Mouse (Mus musculus) MEL-GATA-1-ER (cell line): Measurements from ENCODE around the gene Ube2l3.
"Not testable (repeated sequence)": the region's sequence is repeated elsewhere in the genome, so short reads cannot be mapped to it uniquely, and the experiment has no call there.

ENCODE experiments used
- DNase-seq: peaks from one replicate; pipeline ENCODE4 v3.0.0-alpha.2; 2012; ENCODE audit warnings: low read depth; ENCODE audit errors: extremely low read depth

Ube2l3 gene

DNA sequence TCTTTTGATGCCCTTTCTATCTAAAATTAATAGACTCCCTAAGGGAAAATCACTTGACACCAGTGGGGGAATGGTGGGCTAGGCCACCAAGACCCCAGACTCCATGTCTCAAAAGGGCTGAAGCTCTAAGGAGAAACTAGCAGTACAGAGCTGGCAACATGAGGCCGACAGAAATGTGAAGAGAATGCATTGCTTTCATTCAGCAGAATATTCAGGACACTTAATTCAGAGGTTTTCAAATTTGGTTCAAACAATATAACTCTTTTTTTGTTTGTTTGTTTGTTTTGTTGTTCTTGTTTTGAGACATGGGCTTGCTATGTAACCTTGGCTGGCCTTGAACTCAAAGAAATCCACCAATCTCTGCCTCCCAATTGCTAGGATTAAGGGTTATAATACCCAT is at the start of gene Ube2l3:
Gene Ube2l3, minus strand, starts transcription at position 101 of the 400 bp plus-strand sequence.
- DNase-seq: no peak

DNA sequence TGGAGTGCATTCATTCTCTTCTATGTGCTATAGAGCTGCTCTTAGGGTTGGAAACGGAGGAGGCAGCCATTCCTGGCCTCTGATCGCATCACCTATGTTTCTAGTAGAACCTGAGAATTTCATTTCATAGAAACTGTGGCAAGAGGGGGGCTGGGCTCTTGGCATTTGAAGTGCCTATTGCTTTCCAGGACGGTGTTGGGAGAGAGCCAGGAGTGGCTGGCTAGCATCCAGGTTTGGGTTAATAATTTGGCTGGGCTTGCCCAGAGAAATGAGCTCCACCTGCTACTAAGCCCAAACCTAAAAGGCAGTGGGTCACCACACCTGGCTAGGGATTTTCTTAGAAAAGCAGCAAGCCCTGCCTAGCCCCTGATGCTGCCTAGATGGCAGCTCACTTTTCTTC is 49.1 kb upstream of the Ube2l3 start:
- DNase-seq: no peak

DNA sequence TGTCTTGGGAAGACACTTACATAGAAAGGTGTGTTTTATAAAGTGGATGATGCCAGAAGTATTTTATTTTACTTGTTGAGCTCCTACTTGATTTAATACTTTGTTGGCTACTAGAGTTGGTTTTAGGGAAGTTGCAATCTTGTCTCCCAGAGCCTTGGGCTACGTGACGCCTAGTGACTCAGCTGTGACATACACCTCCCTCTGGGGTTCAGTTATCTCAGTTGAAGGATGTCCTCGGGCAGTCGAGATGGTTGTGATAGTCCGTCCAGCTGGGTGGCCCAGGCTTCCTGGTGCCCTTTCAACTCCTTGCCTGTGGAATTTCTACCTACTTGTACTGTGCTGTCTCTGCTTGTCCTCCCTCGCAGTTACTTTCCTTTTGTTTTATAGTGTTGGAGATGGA is 46.7 kb upstream of the Ube2l3 start:
- peak; percentile 82 for DNase-seq

DNA sequence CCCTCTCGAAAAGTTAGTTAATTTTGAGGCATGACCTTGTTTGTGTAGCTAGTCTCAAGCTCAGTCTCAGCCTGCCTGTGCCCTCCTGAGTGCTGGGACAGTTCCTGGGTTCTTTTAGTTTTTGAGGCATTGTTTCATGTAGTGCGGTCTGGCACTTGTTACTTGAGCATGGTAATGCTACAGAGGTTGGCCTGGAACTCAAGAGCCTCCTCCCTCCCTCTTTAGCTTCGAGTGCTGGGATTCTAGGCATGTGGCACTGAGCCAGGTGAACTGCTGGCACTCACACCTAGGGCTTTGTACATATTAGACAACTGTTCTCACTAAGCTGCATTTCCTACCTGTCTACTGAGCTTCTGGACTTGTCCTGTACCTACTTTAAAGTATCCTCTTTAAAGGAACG is 45.3 kb upstream of the Ube2l3 start:
- no peak for DNase-seq

DNA sequence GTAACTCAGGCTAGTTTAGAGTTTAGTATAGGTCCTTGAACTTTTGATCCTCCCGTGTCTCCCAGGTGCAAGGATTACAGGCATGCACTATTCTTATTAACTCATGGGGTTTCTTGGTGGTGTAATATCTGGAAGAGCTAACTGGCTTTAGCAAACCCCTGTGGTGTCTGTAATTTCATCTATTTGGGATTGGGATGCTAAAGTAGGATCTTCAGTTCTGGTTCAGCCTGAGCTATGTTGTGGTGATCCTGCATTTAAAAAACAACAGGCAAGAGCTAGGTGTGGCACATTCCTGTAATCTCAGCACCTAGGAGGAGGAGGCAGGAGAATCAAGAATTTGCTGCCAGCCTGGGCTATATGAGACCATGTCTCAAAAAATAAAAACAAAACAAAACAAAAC is 42.5 kb upstream of the Ube2l3 start:
- DNase-seq: no peak

DNA sequence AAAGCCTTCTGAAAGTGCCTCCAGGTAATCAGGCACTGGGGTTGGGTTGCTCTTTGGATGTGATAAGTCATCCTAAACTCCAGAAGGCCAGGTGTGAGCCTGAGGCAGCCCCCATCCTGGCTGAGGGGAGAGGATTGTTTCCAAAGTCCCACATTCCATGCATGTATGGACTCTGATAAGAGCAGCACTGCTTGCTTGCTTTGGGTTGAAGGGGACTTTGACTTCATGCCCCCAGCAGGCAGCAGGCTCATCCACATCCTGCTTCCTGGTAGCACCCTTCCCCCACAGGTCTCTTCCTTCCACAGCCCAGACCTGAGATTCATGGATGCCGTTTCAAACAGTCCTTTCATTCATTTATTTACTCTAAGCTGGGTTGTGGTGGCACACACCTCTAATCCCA is 41.3 kb upstream of the Ube2l3 start:
- no peak for DNase-seq

DNA sequence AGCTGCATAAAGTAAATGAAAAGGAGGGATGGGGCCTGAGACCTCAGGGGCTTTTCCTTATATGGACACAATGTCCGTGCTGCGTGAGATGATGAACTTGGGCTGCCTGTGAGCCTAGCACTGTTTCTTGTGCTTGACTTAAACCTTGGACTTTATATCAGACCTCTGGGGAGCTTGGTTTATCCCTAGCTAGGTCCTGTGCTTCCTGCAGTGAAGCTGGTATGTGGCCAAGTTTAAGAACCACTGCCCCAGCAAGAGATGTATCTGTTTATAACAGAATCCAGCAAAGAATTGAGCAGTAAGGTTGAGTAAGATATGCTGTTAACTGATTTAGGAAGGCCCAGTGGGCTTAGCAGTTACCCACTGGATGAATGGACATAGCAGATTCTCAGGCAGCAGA is 37.0 kb upstream of the Ube2l3 start:
- DNase-seq: no peak

DNA sequence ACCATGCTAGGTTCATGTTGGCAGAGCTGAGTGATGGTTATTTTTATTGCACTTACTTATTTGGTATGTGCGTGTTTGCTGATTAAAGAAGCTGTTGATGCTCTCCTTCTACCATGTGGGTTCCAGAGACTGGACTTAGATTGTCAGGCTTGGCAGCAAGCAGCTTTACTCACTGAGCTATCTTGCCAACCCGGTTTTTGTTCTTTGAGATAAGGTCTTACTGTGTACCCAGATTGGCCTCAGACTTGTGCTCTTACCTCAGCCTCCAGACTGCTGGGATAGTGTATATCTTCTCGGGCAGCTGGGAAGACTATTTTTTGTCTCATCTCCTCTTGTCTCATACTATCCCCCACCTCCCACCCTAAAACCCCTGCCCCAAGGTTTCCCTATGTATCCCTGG is 35.2 kb upstream of the Ube2l3 start:
- DNase-seq: peak; percentile 67

DNA sequence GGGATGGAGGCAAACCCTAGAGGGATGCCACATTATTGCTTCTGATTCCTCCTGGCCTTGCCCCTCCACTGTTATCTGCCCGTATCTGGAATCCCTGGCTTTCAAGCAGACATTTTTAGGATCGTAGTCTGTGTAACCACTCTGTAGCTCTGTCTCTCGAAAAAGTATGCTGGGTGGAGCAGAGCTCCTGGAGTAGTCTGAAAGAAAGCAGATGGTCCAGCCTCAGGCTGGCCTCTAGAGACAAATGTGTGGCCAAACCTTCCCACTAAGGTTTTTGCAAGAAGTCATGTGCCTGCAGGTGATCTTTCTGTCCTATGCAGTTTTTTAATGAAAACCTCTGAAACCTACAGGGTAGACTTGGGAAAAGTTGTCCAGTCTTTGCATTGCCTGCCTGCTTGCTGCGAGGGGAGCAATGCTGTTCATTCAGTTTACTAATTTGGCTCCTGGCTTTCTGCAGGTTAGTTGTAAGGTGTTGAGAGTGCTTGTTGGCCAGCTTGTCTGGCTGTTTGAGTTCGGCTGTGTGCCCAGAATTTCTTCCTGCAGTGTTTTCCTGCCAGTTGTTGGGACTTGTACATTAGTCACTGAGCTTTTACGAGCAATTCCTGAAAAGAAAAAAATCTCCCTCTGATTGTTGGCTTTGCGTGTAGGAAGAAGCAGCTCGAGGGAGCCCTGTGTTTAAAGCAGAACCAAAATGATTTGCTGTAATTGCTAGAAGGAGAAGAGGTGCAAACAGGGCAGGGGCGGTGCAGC is 32.6 kb upstream of the Ube2l3 start:
- DNase-seq: no peak

DNA sequence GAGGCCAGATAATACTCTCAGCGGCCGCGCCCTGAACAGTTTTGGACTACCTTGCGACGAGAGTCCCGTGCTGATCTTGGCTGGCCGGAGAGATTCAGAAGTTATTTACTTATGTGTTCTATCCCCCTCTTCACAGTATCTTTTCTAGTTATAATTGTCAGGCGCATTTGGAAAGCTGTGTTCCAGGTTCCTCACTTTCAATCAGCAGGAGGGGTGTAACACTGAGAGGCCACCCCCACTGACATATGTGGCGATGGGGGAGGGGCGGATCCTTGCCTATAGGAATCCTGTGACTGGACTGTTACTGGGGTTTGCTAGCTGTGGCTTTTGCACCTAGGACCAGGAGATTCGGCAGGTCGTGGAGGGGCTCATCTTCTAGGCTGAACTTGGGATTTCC is 32.0 kb upstream of the Ube2l3 start:
- no peak for DNase-seq

DNA sequence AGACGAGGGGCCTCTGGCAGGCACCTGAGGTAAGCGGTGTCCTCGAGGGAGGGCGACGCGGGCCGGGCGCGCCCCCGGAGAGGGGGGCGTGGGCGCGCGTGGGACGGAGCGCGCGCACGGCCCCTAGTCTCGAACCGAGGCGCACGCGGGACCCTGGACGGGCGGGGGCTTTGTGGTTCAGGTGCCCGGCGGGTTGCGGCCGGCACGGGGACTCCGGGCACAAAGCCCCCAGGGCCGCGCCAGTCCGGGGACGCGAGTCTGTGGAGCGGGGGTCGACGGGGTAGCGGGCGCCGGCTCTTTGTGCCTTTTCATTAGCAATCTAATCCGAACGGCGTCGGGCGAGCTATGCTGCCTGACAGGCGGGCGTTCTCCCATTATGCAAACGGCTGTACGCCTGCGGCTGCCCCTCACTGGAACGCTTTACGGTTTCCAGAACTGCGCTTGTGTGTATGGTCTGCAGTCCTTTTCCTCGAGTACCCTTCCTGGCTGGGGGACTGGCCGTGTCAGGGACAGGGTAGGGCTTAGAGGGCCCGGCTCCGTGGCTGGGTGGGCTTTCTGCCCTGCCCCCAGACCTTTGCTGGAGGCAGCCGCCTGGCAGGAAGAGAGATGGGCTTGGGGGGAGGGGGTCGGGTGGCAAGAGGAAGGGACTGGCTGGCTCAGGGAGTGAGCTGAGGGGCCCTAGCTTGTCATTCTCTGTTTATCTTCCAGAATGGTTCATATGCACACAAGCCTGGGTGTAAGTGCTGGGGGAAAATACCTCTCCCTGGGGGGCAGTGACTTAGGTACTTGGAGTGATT is 31.5 kb upstream of the Ube2l3 start:
- DNase-seq: no peak

DNA sequence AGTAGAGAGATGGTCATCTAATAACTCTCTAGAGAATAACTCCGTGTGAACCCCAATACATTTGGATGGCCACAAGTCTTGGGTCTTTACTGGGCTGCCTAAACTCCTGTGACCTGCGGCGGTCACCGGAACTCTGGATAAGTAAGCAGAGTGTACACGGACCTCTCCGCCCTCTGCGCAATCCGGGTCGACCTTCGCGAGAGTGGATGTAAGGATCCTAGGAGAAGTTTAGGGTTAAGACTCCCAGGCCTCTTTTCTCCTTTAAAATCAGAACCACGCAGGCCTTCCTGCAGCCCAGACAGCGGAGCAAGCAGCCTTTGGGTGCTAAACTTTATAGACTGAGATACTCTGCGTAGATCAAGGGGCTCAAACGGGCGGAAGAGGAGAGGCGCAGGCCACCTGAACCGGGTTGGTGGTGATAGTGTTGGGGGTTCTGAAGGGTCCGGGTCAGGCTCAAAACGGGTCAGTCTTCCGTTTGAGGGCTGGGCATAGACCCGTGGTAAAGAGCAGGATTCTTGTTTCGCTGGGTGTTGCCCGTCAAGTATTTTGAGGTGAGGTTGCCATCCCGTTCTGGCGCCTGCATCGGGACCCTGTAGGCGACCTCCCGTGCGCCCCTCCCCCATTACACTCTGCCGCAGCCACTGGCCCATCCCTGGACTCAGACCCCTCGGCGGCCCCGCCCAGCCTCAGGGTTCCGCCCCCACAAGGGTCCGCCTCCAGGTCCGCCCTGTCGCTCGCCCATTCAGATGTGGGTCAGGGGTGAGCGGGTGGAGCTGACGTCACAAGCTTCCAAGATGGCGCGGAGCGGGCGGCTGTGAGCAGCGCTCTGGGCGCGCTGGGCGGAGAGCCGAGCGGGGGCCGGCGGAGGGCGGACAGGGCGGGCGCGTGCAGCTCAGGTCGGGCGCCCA is 30.6 kb upstream of the Ube2l3 start, which contains the start of gene Hic2:
Gene Hic2, plus strand, starts transcription at position 779 of the 908 bp plus-strand sequence.
- DNase-seq: peak; percentile 73

DNA sequence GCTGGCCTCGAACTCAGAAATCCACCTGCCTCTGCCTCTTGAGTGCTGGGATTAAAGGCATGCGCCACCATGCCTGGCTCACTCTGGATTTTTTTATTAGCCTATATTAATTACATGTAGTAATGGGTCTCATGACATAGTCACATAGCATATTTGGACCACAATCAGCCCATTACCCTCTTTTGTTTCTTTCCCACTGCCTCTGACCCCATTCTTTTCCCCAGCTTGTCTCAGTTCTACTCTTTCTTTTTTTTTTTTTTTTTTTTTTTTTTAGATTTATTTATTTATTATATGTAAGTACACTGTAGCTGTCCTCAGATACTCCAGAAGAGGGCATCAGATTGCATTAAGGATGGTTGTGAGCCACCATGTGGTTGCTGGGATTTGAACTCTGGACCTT is 29.1 kb upstream of the Ube2l3 start:
- DNase-seq: not testable (repeated sequence)

DNA sequence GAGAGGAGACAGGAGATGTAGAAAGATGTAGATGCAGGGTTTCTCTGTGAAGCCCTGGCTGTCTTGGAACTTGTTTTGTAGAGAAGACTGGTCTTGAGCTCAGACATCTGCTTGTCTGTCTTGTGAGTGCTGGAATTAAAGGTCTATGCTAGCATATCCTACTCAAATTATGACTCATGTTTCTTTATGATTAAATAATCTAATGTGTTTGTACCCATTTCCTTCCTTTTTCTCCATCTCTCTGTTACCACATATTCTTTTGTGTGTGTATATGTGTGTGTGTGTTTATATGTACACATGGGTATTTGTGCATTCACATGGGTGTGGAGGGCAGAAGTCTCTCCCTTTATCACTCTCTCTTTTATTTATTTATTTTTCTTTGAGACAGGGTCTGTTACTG is 24.0 kb upstream of the Ube2l3 start:
- DNase-seq: no peak

DNA sequence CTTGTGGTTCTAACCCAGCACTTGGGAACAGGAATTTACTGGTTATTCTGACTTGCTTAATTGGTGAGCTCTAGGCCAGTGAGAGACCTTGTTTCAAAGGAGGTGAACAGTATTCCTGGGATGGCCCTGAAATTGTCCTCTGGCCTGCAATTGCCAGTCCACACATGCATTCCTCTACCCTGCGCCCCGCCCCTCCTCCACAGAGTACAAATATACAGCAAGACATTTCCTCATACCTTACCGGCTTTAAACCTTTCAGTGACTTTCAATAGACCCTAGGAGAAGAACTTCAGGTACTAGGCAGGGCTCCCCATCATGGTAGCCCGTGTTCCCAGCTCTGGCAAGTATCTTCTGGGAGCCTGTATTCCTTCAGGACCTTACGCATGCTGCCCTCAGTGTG is 23.1 kb upstream of the Ube2l3 start:
- no peak for DNase-seq

DNA sequence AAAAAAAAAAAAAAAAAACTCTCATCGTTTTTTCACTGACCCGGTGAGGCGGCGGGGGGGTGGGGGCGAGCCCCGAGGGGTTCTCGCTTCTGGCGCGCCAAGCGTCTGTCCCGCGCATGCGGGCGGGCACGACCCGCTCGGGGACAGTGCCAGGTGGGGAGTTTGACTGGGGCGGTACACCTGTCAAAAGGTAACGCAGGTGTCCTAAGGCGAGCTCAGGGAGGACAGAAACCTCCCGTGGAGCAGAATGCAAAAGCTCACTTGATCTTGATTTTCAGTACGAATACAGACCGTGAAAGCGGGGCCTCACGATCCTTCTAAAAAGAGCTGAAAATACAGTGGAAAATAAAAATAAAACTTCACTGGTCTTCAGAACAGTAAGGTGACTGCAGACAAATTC is 19.7 kb upstream of the Ube2l3 start:
- DNase-seq: peak; percentile 83

DNA sequence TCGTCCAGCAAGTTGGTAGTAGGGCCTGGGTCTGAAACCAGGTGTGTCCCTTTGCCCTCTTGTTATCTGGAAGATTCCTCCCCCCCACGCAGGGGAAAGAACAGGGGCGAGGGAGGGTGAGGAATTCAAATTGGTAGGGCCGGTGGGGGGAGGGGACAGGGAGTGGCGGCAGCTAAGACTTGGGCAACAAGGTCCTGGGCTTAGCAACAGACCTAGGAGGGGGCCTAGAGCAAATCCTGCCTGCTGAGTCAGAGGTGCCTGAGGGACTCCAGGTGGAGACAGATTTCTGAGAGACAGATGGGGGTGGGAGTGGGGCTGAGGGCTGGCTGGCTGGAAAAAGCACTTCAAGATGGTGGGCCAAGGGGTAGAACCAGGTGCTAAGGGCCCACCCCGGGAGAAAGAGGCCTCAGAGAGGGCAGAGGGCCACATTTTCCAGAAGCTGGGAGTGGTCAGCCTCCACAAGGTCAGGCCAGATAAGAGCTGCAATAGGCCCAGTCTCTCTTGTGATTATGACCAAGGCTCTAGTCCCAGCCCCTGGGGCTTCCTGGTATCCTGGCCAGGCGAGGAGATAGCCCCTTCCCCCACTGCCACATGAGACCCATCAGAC is 17.8 kb upstream of the Ube2l3 start:
- no peak for DNase-seq

DNA sequence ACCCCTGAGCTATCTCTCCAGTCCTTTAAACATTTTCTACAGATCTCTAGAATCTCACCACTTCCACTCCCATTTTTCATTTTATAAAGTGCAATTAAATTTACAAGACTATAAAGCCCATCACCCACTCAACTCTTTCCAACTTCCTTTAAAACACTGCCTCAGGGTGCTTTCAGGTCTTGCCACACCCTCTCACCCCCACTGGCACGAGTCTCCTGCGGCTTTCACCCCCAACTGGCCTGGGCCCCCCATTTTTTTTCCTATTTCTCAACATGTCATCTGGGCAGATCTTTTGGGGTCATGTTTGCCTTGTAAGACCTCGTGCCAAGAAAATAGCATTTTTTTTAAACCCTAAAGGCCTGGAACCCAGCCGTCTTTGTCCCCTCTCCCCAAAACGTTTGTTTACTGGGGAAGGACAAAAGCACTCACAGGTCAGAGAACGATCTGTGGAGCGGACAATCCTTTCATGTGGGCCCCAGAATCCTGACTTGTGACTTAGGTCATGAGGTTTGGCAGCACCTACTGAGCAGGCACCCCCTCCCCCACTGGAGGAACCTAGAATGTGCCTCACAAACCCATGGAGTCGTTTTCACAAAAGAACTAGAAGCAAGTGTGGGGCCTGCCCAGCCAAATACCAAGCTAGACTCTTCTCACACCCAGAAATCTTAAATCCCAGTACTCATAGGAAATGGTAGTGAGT is 14.6 kb upstream of the Ube2l3 start:
- no peak for DNase-seq

DNA sequence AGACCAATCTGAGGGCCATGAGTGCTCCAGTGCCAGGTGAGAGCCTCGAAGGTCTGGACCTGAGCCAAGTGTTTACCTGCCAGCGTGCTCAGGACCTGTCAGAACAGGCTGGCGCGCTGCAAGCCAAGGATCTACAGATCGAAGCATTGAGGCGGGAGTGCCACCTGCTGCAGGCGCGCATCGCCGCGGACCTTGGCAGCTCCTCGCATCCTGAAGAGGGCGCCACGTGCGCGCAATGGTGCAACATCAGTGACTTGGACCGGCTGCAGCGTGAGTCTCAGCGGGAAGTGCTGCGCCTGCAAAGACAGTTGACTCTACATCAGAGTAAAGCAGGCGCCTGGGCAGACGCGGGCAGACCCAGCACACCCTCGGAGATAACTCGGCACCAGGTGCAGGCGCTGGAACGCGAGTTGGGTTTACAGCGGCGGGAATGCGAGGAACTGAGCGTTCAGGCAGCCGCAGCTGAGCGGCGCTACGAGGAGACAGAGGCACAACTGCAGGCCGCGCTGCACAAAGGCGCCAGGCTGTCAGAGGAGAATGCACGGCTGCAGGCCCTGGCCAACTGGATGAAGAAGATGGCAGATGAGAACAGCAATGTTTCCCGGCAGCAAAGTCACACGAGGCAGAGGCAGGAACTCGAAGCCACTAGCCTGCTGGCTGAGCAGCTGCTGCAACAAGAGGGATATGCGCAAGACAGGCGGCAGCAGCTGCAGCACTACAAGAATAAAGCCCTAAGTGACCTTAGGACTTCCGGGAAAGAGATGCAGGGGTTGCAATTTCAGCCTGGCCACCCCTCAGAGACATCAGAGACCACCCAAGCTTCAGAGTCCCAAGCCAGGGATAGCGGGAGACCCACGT is 7.8 kb upstream of the Ube2l3 start:
- no peak for DNase-seq
